Mouse (Mus musculus) Patski (cell line): Measurements from ENCODE around the gene Ermard. TPM values are rescaled to one million over a fixed set of nuclear protein-coding genes. Genes with fewer than 3 reads are reported as not detected.
"Not testable (repeated sequence)": the region's sequence is repeated elsewhere in the genome, so short reads cannot be mapped to it uniquely, and the experiment has no call there.

Source experiments
- ATAC-seq: fragments of 100-300 bp; one replicate; pipeline ENCODE4 v1.8.0; 2021
- CTCF ChIA-PET: fragments of 350-600 bp; sonication (Branson Sonifier 250); formaldehyde crosslinking; loops from one replicate; lab custom pipeline; 2022; ENCODE audit warnings: inconsistent platforms; lab: Charles Lee
- POLR2A ChIA-PET: fragments of 350-600 bp; sonication (Branson Sonifier 250); formaldehyde crosslinking; loops from one replicate; lab custom pipeline; 2022; ENCODE audit warnings: antibody characterized with exemption, inconsistent platforms; lab: Charles Lee
- DNase-seq: peaks from one replicate; pipeline ENCODE4 v3.0.0-alpha.2; 2011; ENCODE audit warnings: low read depth, low spot score
- H3K27me3 ChIP-seq: fragments of 371-371 bp; one replicate; pipeline ENCODE4 v1.5.1; 2021
- CTCF ChIP-seq: fragments of 100-300 bp; IDR thresholded peaks from one replicate; pipeline ENCODE4 v1.5.1; 2021
- in situ Hi-C: fragments of 300-500 bp; cut with MboI; formaldehyde crosslinking; loops from 3 replicates; pipeline ENCODE4 v1.11.1; 2018; ENCODE audit warnings: low pct_unique_long_range_greater_than_20kb, mixed read lengths
- polyA plus RNA-seq: library from polyadenylated mRNA; unstranded; gene quantifications from one replicate; pipeline ENCODE4 v1.2.3, GENCODE M21; 2021

The Ermard gene
- polyA plus RNA-seq, 1 experiment from 2014 or later = 50.2 TPM

- DNase-seq, ATAC-seq, POLR2A ChIA-PET, H3K27me3 ChIP-seq, CTCF ChIA-PET: not testable (repeated sequence)
- in situ Hi-C loops = loop anchor here (25.0 kb wide), 2 partner anchors 337 to 662 kb away; partner anchors contain the start of genes Chd1, Dll1 and Fam120b
These were observed 9.3 kb downstream of the Ermard start for GRCm38 (mm10) chr17:15050338-15050737.

GRCm38 (mm10) chr17:15052766-15053165 is 11.8 kb downstream of the Ermard start:
- DNase-seq, CTCF ChIA-PET, POLR2A ChIA-PET, H3K27me3 ChIP-seq: not testable (repeated sequence)
- in situ Hi-C loops = loop anchor here (25.0 kb wide), 2 partner anchors 335 to 660 kb away; partner anchors contain the start of genes Chd1, Dll1 and Fam120b
- peak; percentile 37 for ATAC-seq

- CTCF ChIA-PET, POLR2A ChIA-PET, DNase-seq, ATAC-seq, H3K27me3 ChIP-seq: not testable (repeated sequence)
- in situ Hi-C loops = loop anchor here (25.0 kb wide), 2 partner anchors 334 to 659 kb away; partner anchors contain the start of genes Chd1, Dll1 and Fam120b
These were observed 12.3 kb downstream of the Ermard start for GRCm38 (mm10) chr17:15053183-15053828.

DNA sequence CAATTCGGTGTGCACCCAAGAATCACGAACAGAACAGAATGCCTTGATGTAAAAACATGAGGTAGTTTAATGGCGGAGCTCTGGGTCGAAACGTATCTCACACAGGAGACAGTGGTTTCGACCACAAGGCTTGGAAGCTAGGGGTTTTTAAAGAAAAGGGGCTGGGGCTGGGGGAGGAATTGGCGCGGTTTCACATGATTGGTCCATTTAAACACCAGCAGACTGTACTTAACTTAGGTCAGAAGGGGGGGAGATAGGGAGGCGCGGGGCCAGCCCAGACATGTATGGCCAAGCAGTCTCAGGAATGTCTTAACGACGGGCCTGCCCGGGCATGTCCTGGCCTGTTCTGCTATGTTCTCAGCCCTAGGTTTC is 12.8 kb downstream of the Ermard start:
- ATAC-seq, DNase-seq, CTCF ChIA-PET, H3K27me3 ChIP-seq, POLR2A ChIA-PET: not testable (repeated sequence)
- in situ Hi-C loops = loop anchor here (25.0 kb wide), 2 partner anchors 333 to 658 kb away; partner anchors contain the start of genes Chd1, Dll1 and Fam120b

DNA sequence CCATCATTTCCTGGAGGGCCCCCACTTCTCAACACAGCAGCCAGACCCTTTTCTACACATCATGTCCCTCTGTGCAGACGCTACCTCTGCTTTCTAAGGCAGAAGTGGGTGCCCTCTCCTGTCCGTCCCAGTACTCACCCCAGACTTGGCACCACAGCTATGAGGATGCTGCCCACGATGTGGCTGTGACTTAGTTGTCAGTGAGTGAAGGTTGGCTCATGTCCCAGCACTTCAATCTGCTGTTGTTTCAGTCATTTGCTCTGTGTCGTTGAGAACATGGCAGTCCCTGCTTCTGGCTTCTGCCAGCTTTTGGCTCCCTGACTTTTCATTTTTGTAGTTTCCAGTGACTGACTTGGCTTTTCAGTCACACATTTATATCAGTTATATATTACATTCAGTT is 14.9 kb downstream of the Ermard start:
- DNase-seq (no peak), ATAC-seq (no peak)
- POLR2A ChIA-PET = no interaction called here
- CTCF ChIA-PET = interaction anchor here (1.7 kb wide), 1 partner anchor 10 kb away, joined by 7 read pairs; no protein-coding TSS in a partner anchor
- H3K27me3 ChIP-seq = no peaks in the 10 kb centered on the region
- no peak for TF ChIP-seq CTCF
- in situ Hi-C loops = loop anchor here (25.0 kb wide), 2 partner anchors 331 to 656 kb away; partner anchors contain the start of genes Chd1, Dll1 and Fam120b

GRCm38 (mm10) chr17:15058161-15058591 is 17.2 kb downstream of the Ermard start:
- in situ Hi-C loops = loop anchor here (25.0 kb wide), 2 partner anchors 329 to 654 kb away; partner anchors contain the start of genes Chd1, Dll1 and Fam120b
- TF ChIP-seq CTCF = no peak
- H3K27me3 ChIP-seq = no peaks in the 10 kb centered on the region
- ATAC-seq = no peak
- DNase-seq = no peak
- CTCF ChIA-PET = interaction anchor here (1.4 kb wide), 1 partner anchor 400 kb away, joined by 3 read pairs; no protein-coding TSS in a partner anchor
- POLR2A ChIA-PET = interaction anchor here (0.9 kb wide), 1 partner anchor 331 kb away, joined by 3 read pairs; no protein-coding TSS in a partner anchor

DNA sequence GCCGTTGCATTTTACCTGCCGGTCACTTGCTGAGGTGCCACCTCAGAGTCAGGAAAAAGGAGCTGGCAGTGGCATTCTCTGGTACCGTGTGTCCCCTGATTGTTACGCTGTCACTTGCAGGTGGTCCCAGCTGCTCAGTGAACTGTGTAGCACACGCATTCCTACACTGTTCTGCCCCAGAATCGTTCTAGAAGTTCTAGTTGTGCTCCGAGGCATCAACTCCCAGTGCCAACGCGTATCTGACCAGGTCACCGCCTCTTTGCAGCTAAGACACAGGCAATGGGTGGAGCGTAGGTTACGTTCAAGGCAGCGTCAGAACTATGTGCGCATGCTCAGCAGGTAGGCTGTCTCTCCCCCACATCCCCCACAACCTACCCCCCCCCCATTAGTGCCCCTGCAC is 18.6 kb downstream of the Ermard start:
- no peak for TF ChIP-seq CTCF
- DNase-seq = no peak
- POLR2A ChIA-PET = no interaction called here
- CTCF ChIA-PET = no interaction called here
- in situ Hi-C loops = loop anchor here (25.0 kb wide), 2 partner anchors 328 to 653 kb away; partner anchors contain the start of genes Chd1, Dll1 and Fam120b
- no peak for ATAC-seq
- no peaks in the 10 kb centered on the region for H3K27me3 ChIP-seq

DNA sequence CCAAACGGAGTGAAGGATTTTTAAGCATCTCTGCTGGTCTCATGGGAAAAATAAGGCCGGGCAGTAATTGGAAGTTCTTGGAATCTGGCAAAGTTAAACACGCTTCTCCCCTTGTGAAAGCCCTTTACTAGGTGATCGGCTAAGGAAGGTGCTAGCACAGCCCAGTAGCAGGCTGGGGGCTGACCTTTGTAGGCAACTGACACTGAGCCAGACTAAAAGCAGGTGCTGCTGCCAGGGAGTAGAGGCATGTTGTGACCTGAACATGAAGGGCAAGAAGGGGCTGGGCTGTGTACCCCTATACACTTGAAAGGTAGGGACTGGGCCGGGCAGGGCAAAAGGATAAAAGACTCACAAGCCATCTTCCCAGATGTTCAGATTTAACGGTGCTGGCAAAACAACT is 19.3 kb downstream of the Ermard start:
- DNase-seq (no peak), ATAC-seq (no peak)
- ChIA-PET POLR2A (no interaction called here), CTCF (no interaction called here)
- no peaks in the 10 kb centered on the region for H3K27me3 ChIP-seq
- no peak for TF ChIP-seq CTCF
- in situ Hi-C loops = loop anchor here (25.0 kb wide), 2 partner anchors 327 to 652 kb away; partner anchors contain the start of genes Chd1, Dll1 and Fam120b

GRCm38 (mm10) chr17:15065391-15066024 is 24.5 kb downstream of the Ermard start:
- peak; percentile 51 for ATAC-seq
- peak; percentile 91 for TF ChIP-seq CTCF
- in situ Hi-C loops = loop anchor here (25.0 kb wide), 2 partner anchors 322 to 647 kb away; partner anchors contain the start of genes Chd1, Dll1 and Fam120b
- H3K27me3 ChIP-seq = no peaks in the 10 kb centered on the region
- DNase-seq = peak; percentile 22
- ChIA-PET POLR2A (interaction anchor here (0.6 to 0.8 kb wide), 2 partner anchors 308 to 312 kb away, joined by 3 read pairs; no protein-coding TSS in a partner anchor), CTCF (interaction anchor here (0.6 to 4.0 kb wide), 13 partner anchors 9 to 402 kb away, joined by 3 to 40 read pairs (median 5); partner anchors contain the start of genes Dll1 and Fam120b)

GRCm38 (mm10) chr17:15066066-15066465 is 25.1 kb downstream of the Ermard start:
- DNase-seq (no peak), ATAC-seq (no peak)
- POLR2A ChIA-PET = interaction anchor here (0.6 kb wide), 1 partner anchor 311 kb away, joined by 3 read pairs; no protein-coding TSS in a partner anchor
- no peak for TF ChIP-seq CTCF
- in situ Hi-C loops = loop anchor here (25.0 kb wide), 2 partner anchors 321 to 646 kb away; partner anchors contain the start of genes Chd1, Dll1 and Fam120b
- CTCF ChIA-PET = interaction anchor here (1.0 to 4.0 kb wide), 10 partner anchors 10 to 401 kb away, joined by 3 to 40 read pairs (median 7); partner anchors contain the start of genes Dll1 and Fam120b
- H3K27me3 ChIP-seq = no peaks in the 10 kb centered on the region
